Mouse (Mus musculus) midbrain, postnatal 0 days (tissue): Measurements from ENCODE around the gene Fat4. TPM values are rescaled to one million over a fixed set of nuclear protein-coding genes. Genes with fewer than 3 reads are reported as not detected.

Source experiments
- ATAC-seq: fragments of 200-750 bp; cut with Nextera tagmentation; 2 replicates; pipeline ENCODE4 v1.8.0; 2017; ENCODE audit warnings: moderate number of reproducible peaks, mild to moderate bottlenecking, moderate TSS enrichment, moderate library complexity; ENCODE audit not compliant: low FRiP score
- DNase-seq: peaks from one replicate; pipeline ENCODE4 v3.0.0-alpha.2; 2015; ENCODE audit warnings: low spot score
- H3K27ac ChIP-seq: fragments of 300-500 bp; sonication (generic); 2 replicates; pipeline ENCODE4 v1.5.1; 2014; ENCODE audit warnings: low read depth, mild to moderate bottlenecking, low read length, mixed read lengths
- H3K27me3 ChIP-seq: fragments of 300-500 bp; sonication (generic); 2 replicates; pipeline ENCODE4 v1.6.1; 2014; ENCODE audit warnings: low read length, control low read depth, mixed read lengths; ENCODE audit not compliant: insufficient read depth
- H3K36me3 ChIP-seq: fragments of 300-500 bp; sonication (generic); 2 replicates; pipeline ENCODE4 v1.6.1; 2014; ENCODE audit warnings: low read length, control low read depth, mixed read lengths; ENCODE audit not compliant: insufficient read depth
- H3K4me1 ChIP-seq: fragments of 300-500 bp; sonication (generic); 2 replicates; pipeline ENCODE4 v1.6.1; 2014; ENCODE audit warnings: mild to moderate bottlenecking, control low read depth, antibody characterized with exemption, low read length, mixed read lengths; ENCODE audit not compliant: insufficient read depth
- H3K4me2 ChIP-seq: fragments of 300-500 bp; sonication (generic); 2 replicates; pipeline ENCODE4 v1.6.1; 2014; ENCODE audit warnings: low read depth, mild to moderate bottlenecking, low read length, mixed read lengths; ENCODE audit not compliant: poor library complexity, severe bottlenecking
- H3K4me3 ChIP-seq: fragments of 300-500 bp; sonication (generic); 2 replicates; pipeline ENCODE4 v1.5.1; 2014; ENCODE audit warnings: low read depth, mild to moderate bottlenecking, low read length, moderate library complexity
- H3K9ac ChIP-seq: fragments of 300-500 bp; sonication (generic); replicated peaks from 2 replicates; pipeline ENCODE4 v1.6.1; 2014; ENCODE audit warnings: mild to moderate bottlenecking, low read length, moderate library complexity, mixed read lengths; ENCODE audit not compliant: poor library complexity, severe bottlenecking
- H3K9me3 ChIP-seq: fragments of 300-500 bp; sonication (generic); 2 replicates; pipeline ENCODE4 v1.6.1; 2016; ENCODE audit warnings: low read length, control low read depth
- CTCF ChIP-seq: IDR thresholded peaks from 2 replicates; pipeline ENCODE4 v1.5.1; 2016; ENCODE audit warnings: antibody characterized with exemption, mild to moderate bottlenecking
- WGBS: fragments of 180-500 bp; shearing (Covaris S2); extraction: QIAGEN DNeasy Blood & Tissue Kit; methylation state at CpG from one replicate; pipeline ENCODE4 v1.1.7; 2014; 5-methylcytosine and 5-hydroxymethylcytosine counted together
- polyA plus RNA-seq: library from polyadenylated mRNA; unstranded; fragments of >200 nt; fragmentation: Nextera tagmentation; extraction: Ambion mirVana; gene quantifications from 2 replicates; pipeline ENCODE4 v1.2.1, GENCODE M21; 2015
- total RNA-seq: library from RNA; depleted of rRNA; stranded (reverse); fragments of >200 nt; gene quantifications from 2 replicates; pipeline ENCODE4 v1.2.3, GENCODE M21; 2014

The Fat4 gene
- total and polyA plus RNA-seq, 2 experiments from 2014 or later = 5.0 to 79.1 TPM

GRCm38 (mm10) chr3:38853650-38854049 is 33.1 kb upstream of the Fat4 start:
- TF ChIP-seq CTCF = peak; percentile 34; the same call in 1 of the 2 replicates
- no peaks in the 10 kb centered on the region for H3K27me3 ChIP-seq
- no peak overlapping the region for H3K4me2 ChIP-seq
- no peak for DNase-seq
- no peaks in the 10 kb centered on the region for H3K9me3 ChIP-seq
- H3K36me3 ChIP-seq = no peaks in the 10 kb centered on the region
- H3K4me3 ChIP-seq = no peak overlapping the region
- ATAC-seq = no peak
- H3K9ac ChIP-seq = no peak overlapping the region
- no peaks in the 10 kb centered on the region for H3K4me1 ChIP-seq
- 30% methylated on average over 3 of the region's 3 CpGs for WGBS
- no peak overlapping the region for H3K27ac ChIP-seq

GRCm38 (mm10) chr3:38860683-38861082 is 26.1 kb upstream of the Fat4 start:
- peak; percentile 67 for TF ChIP-seq CTCF
- Histone ChIP-seq H3K4me3 (no peak overlapping the region), H3K9ac (0 out of 2 replicates have a peak overlapping the region, but pooled peaks have one; percentile 2), H3K4me2 (no peak overlapping the region), H3K36me3 (no peaks in the 10 kb centered on the region), H3K27ac (no peak overlapping the region), H3K9me3 (no peaks in the 10 kb centered on the region), H3K4me1 (no peaks in the 10 kb centered on the region), H3K27me3 (no peaks in the 10 kb centered on the region)
- 29% methylated on average over 5 of the region's 5 CpGs for WGBS
- peak; percentile 66 for DNase-seq
- peak; percentile 20; the same call in 1 of the 2 replicates for ATAC-seq

GRCm38 (mm10) chr3:38871291-38871690 is 15.4 kb upstream of the Fat4 start:
- ATAC-seq (no peak), DNase-seq (no peak)
- WGBS = 83% methylated on average over 2 of the region's 2 CpGs
- Histone ChIP-seq H3K36me3 (no peaks in the 10 kb centered on the region), H3K9ac (no peak overlapping the region), H3K9me3 (no peaks in the 10 kb centered on the region), H3K4me2 (no peak overlapping the region), H3K27ac (no peak overlapping the region), H3K4me1 (no peaks in the 10 kb centered on the region), H3K27me3 (no peaks in the 10 kb centered on the region), H3K4me3 (no peak overlapping the region)
- TF ChIP-seq CTCF = no peak

GRCm38 (mm10) chr3:38875872-38876271 is 10.9 kb upstream of the Fat4 start:
- no peak overlapping the region for H3K4me3 ChIP-seq
- 92% methylated on average over 2 of the region's 2 CpGs for WGBS
- H3K9ac ChIP-seq = no peak overlapping the region

GRCm38 (mm10) chr3:38876706-38877105 is 10.0 kb upstream of the Fat4 start:
- Histone ChIP-seq H3K4me2 (no peak overlapping the region), H3K27me3 (no peaks in the 10 kb centered on the region), H3K36me3 (no peaks in the 10 kb centered on the region), H3K9me3 (no peaks in the 10 kb centered on the region), H3K4me1 (no peaks in the 10 kb centered on the region), H3K27ac (no peak overlapping the region), H3K9ac (no peak overlapping the region), H3K4me3 (no peak overlapping the region)
- ATAC-seq = no peak
- DNase-seq = no peak
- WGBS = 95% methylated on average over 4 of the region's 4 CpGs
- no peak for TF ChIP-seq CTCF

More at GRCm38 (mm10) chr3:38875872-38876271, 10.9 kb upstream of the Fat4 start:
- TF ChIP-seq CTCF = no peak; the same call in 1 of the 2 replicates
- DNase-seq = no peak
- no peaks in the 10 kb centered on the region for H3K4me1 ChIP-seq
- ATAC-seq = no peak
- H3K27ac ChIP-seq = no peak overlapping the region
- H3K36me3 ChIP-seq = no peaks in the 10 kb centered on the region
- no peaks in the 10 kb centered on the region for H3K9me3 ChIP-seq
- H3K27me3 ChIP-seq = no peaks in the 10 kb centered on the region
- no peak overlapping the region for H3K4me2 ChIP-seq

GRCm38 (mm10) chr3:38882778-38883177 is 4.0 kb upstream of the Fat4 start:
- WGBS = 66% methylated on average over 6 of the region's 6 CpGs
- Histone ChIP-seq H3K9me3 (no peaks in the 10 kb centered on the region), H3K27ac (no peak overlapping the region), H3K36me3 (no peaks in the 10 kb centered on the region), H3K4me2 (no peak overlapping the region), H3K4me1 (no peaks in the 10 kb centered on the region), H3K9ac (no peak overlapping the region), H3K4me3 (no peak overlapping the region), H3K27me3 (no peaks in the 10 kb centered on the region)
- TF ChIP-seq CTCF = peak; percentile 94
- ATAC-seq = no peak
- peak; percentile 90 for DNase-seq
